Mouse (Mus musculus) C2C12 (cell line): ENCODE measurements around the gene Chkb. TPM values are rescaled to one million over a fixed set of nuclear protein-coding genes. Genes with fewer than 3 reads are reported as not detected.

Source experiments
- H3K27me3 ChIP-seq: one replicate; pipeline ENCODE4 v1.6.1; 2011; ENCODE audit not compliant: control insufficient read depth, insufficient read depth, insufficient read length
- H3K36me3 ChIP-seq: one replicate; pipeline ENCODE4 v1.6.1; 2011; ENCODE audit not compliant: control insufficient read depth, insufficient read depth
- H3K4me3 ChIP-seq: one replicate; pipeline ENCODE4 v1.5.1; 2011; ENCODE audit warnings: mild to moderate bottlenecking, control low read depth; ENCODE audit not compliant: poor library complexity, insufficient read depth, severe bottlenecking
- H3K79me2 ChIP-seq: one replicate; pipeline ENCODE4 v1.6.1; 2011; ENCODE audit not compliant: control insufficient read depth, insufficient read depth
- H3K79me3 ChIP-seq: one replicate; pipeline ENCODE4 v1.6.1; 2011; ENCODE audit warnings: low read depth, control low read depth
- H3ac ChIP-seq: one replicate; pipeline ENCODE3; 2011; ENCODE audit warnings: low read depth; ENCODE audit not compliant: control insufficient read depth, insufficient read length
- CEBPB ChIP-seq: IDR thresholded peaks from one replicate; pipeline ENCODE4 v1.6.1; 2011; ENCODE audit warnings: low read depth, mild to moderate bottlenecking, control low read depth, moderate library complexity
- CTCF ChIP-seq: IDR thresholded peaks from one replicate; pipeline ENCODE4 v1.5.1; 2011; ENCODE audit not compliant: control insufficient read depth, insufficient read depth, insufficient read length
- FOSL1 ChIP-seq: IDR thresholded peaks from one replicate; pipeline ENCODE4 v1.8.0; 2011; ENCODE audit warnings: mild to moderate bottlenecking, low read length; ENCODE audit not compliant: poor library complexity, insufficient read depth, severe bottlenecking
- MAX ChIP-seq: IDR thresholded peaks from one replicate; pipeline ENCODE4 v1.6.1; 2011; ENCODE audit warnings: mild to moderate bottlenecking, control low read depth
- MYOD1 ChIP-seq: IDR thresholded peaks from one replicate; pipeline ENCODE4 v1.6.1; 2011; ENCODE audit warnings: low read depth; ENCODE audit not compliant: control insufficient read depth, insufficient read length
- MYOG ChIP-seq: IDR thresholded peaks from one replicate; pipeline ENCODE4 v1.6.1; 2011; ENCODE audit not compliant: control insufficient read depth, insufficient read length; ENCODE audit errors: extremely low read depth
- USF1 ChIP-seq: IDR thresholded peaks from one replicate; pipeline ENCODE4 v1.6.1; 2011; ENCODE audit warnings: low read depth, mild to moderate bottlenecking, control low read depth, moderate library complexity
- polyA plus RNA-seq: library from polyadenylated mRNA; unstranded; fragments of >200 nt; fragmentation: generic; extraction: Trizol; gene quantifications from one replicate; pipeline ENCODE4 v1.2.1, GENCODE M21; 2012; ENCODE audit warnings: missing spikeins

The Chkb gene
- polyA plus RNA-seq, 1 experiment: 47.1 TPM

DNA sequence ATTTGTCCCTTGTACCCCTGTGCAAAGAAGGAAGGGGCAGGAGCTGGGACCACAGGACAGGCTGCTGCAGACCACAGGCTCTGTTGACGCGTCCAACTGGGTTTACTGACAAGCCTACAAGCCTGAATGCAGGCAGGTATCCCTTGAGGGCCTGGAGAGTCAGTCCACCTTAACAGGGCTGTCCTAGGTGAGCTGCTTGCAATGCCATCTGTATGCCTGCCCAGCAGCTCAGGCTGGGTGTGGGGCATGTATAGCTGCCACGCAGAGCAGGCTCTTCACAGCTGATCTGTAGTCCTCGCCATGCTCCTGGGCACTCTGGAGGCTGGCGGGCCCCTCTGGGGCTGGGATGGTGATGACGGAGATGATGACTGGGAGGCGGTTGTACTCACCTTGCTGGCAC, 45.1 kb downstream of the Chkb start, which contains the start of gene Klhdc7b:
Gene Klhdc7b (plus strand): TSS at position 301 of the 400 bp plus-strand sequence.
- TF ChIP-seq CTCF (no peak), USF1 (no peak), FOSL1 (no peak), MAX (no peak), MYOD1 (no peak), MYOG (no peak)
- Histone ChIP-seq H3ac (no peak within 1 kb of the TSS), H3K27me3 (peaks cover 73% of the 10 kb centered on the region), H3K79me2 (no peaks in the 10 kb centered on the region), H3K4me3 (no peak within 1 kb of the TSS), H3K79me3 (no peaks in the 10 kb centered on the region), H3K36me3 (no peaks in the 10 kb centered on the region)

DNA sequence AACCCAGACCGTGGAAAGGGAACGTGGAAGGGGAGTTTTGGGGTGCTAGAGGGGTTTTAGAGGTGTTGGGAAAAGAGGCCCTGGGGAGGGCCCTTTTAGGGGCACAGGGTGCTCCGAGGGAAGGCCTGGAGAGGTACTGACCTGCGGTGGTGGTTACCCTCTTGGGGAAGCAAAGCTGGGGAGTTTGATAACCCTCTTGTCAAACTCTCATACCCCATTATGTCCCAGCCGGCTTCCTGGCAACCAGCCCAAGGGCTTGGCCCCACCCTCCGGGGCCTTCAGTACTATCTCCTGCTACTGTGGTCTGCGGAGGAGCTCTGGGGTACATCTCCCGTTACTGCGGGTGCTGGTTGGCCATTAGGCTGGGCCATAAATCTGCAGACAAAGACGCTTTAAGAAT, 50.3 kb downstream of the Chkb start:
- Histone ChIP-seq H3K4me3 (no peak overlapping the region), H3K27me3 (peaks cover 54% of the 10 kb centered on the region), H3ac (no peak overlapping the region), H3K36me3 (no peaks in the 10 kb centered on the region), H3K79me2 (no peaks in the 10 kb centered on the region), H3K79me3 (no peaks in the 10 kb centered on the region)
- TF ChIP-seq FOSL1 (no peak), MAX (no peak), CTCF (no peak), CEBPB (no peak)

DNA sequence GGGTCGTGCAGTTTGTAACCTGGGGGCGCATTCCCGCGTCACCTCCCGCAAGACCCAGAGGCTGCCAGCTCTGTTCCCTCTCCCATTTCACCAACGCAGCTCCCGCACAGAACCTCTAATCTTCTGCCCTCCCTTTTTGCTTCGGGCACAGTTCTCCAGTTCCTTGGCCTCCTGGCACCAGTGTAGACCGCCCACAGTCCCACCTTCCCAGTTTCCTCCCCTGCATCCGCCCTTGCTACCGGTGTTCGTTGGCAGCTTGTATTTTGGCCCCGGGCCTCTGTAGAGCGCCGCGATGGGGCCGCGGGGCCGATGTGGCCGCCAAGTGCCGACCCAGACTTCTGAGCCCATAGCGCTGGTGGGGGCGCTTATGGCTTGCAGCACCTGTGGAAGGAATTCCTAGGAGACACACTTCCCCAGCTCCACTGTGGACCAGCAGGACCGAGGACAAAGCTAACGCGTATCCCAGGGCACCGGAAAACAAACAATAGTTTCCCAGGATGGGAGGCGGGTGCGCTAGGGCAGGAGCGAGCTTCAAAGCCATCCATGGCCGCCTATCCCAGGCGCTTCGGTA, 50.8 kb downstream of the Chkb start, which contains the start of gene Odf3b:
Gene Odf3b (minus strand): TSS at position 452 of the 571 bp plus-strand sequence.
- H3K79me3 ChIP-seq: no peaks in the 10 kb centered on the region
- TF ChIP-seq CEBPB: no peak
- TF ChIP-seq USF1: no peak
- no peaks in the 10 kb centered on the region for H3K79me2 ChIP-seq
- peaks cover 49% of the 10 kb centered on the region for H3K27me3 ChIP-seq
- H3ac ChIP-seq: no peak within 1 kb of the TSS
- no peaks in the 10 kb centered on the region for H3K36me3 ChIP-seq
- H3K4me3 ChIP-seq: no peak within 1 kb of the TSS

DNA sequence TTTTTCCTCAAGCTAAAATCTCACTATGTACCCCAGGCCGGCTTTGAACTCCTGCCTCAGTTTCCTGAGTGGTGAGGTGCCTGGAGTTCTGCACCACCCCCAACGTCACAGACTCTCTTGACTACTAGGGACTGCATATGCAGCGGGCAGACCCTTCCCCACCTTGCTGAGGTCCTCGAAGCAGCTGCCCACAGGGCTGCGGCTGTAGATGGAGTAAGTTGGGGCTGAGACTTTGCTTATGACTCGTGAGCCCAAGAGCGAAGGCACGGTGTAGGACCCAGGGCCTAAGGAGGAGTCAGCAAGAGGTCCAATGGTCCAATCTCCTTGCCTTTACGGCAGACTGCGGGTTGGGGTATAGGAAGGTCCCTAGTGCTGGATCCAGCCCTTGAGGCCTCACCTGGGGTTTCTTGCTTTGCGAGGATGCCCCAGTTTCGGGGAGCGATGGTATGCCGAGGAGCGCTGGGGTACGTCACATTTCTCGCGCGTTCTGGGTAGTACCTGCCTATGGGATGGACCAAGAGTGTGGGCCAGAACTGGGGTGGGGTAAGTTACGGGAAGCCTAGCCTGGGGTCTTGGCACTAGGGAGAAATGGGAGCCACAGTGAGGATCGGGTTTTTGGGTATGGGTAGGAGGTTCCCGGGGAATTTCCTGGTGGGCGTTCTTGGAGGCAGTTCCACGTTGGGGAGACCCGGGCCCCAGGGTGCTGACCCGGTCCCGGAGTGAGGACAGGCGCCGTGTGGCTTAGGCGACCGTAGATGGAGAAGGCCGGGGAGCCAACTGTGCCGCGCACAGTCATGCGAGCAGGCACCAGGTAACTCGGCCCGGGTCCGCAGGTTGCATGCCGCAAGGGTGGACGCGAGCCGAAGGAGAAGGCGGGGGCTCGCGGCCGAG, 51.5 kb downstream of the Chkb start:
- Histone ChIP-seq H3K4me3 (no peak overlapping the region), H3ac (no peak overlapping the region), H3K36me3 (no peaks in the 10 kb centered on the region), H3K79me2 (peaks cover 2% of the 10 kb centered on the region), H3K79me3 (no peaks in the 10 kb centered on the region), H3K27me3 (peaks cover 45% of the 10 kb centered on the region)
- TF ChIP-seq MYOD1 (no peak), CTCF (no peak)

DNA sequence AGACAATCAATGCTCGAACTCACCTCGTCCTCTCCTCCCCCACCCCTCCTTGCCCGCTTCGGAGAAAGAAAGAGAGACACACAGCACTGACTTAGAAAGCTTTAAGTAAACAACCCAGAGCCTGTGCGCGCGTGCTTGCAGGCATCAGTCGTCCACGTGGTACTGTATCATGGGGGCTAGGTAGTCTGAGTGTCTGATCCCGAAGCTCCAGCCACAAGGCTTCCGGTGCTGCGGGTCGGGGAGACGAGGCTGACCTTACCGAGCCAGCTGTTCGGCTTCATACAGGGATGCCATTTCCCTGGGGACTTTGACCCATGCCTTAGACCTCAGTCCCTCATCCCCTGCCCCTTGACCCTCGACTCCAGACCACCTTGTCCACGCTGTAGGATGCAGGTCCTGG, 52.3 kb downstream of the Chkb start:
- Histone ChIP-seq H3K36me3 (peaks cover 5% of the 10 kb centered on the region), H3K27me3 (peaks cover 37% of the 10 kb centered on the region), H3K4me3 (no peak overlapping the region), H3K79me3 (peaks cover 5% of the 10 kb centered on the region), H3K79me2 (peaks cover 10% of the 10 kb centered on the region), H3ac (no peak overlapping the region)
- TF ChIP-seq USF1 (no peak), CEBPB (no peak), MAX (no peak), MYOD1 (no peak), CTCF (no peak)

DNA sequence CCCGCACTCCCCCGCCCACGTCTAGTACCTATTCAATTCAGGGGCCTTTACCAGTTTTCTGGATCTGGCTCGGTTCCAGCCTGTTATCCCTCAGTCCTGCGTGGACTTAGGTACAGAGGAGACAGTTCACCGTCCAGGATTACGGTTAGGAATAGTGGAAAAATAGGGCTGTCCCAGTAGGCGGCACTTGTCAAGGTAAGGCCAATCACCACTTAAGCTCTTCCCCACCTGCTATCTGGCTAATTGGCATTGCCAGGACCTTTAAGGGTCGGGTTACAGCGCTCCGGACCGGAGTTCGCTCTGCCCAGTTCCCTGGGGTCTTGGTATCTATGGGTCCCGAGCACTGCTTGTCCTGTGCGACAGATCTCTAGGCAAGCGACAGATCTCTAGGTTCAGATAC, 52.8 kb downstream of the Chkb start, which contains the start of gene Tymp:
Gene Tymp (minus strand): TSS at position 83 of the 400 bp plus-strand sequence.
- Histone ChIP-seq H3K79me2 (peaks cover 14% of the 10 kb centered on the region), H3K79me3 (peaks cover 8% of the 10 kb centered on the region), H3K27me3 (peaks cover 33% of the 10 kb centered on the region), H3ac (no peak within 1 kb of the TSS), H3K4me3 (no peak within 1 kb of the TSS), H3K36me3 (peaks cover 9% of the 10 kb centered on the region)
- TF ChIP-seq MYOD1 (no peak), CEBPB (no peak), CTCF (no peak), MAX (no peak), USF1 (no peak), MYOG (no peak), FOSL1 (no peak)

Other genes starting within 250 kb of the Chkb start
- 206 TPM for gene Plxnb2, start 249.1 kb downstream of the Chkb start, polyA plus RNA-seq
- gene Dennd6b, start 233.4 kb downstream of the Chkb start, polyA plus RNA-seq: 2.1 TPM
- gene Ppp6r2, start 218.4 kb downstream of the Chkb start, polyA plus RNA-seq: 18.4 TPM
- 143 TPM for gene Sbf1, start 114.6 kb downstream of the Chkb start, polyA plus RNA-seq
- gene Adm2, start 107.2 kb downstream of the Chkb start, polyA plus RNA-seq: 7.0 TPM
- gene Miox, start 95.5 kb downstream of the Chkb start, polyA plus RNA-seq: not detected
- gene Lmf2, start 74.2 kb downstream of the Chkb start, polyA plus RNA-seq: 95.9 TPM
- 185 TPM for gene Ncaph2, start 74.2 kb downstream of the Chkb start, polyA plus RNA-seq
- 47.6 TPM for gene Sco2, start 56.1 kb downstream of the Chkb start, polyA plus RNA-seq
- gene Tymp, start 52.9 kb downstream of the Chkb start, polyA plus RNA-seq: 3.4 TPM
- gene Odf3b, start 50.6 kb downstream of the Chkb start, polyA plus RNA-seq: not detected
- not detected for gene Klhdc7b, start 45.0 kb downstream of the Chkb start, polyA plus RNA-seq
- gene Syce3, start 19.4 kb downstream of the Chkb start, polyA plus RNA-seq: not detected
- 2.5 TPM for gene Cpt1b, start 4.0 kb downstream of the Chkb start, polyA plus RNA-seq
- gene C730034F03Rik, start 319 bp downstream of the Chkb start, polyA plus RNA-seq: 0.33 TPM
- 0.06 TPM for gene Gm44502, start 212 bp downstream of the Chkb start, polyA plus RNA-seq
- gene Mapk8ip2, start 24.0 kb upstream of the Chkb start, polyA plus RNA-seq: not detected
- gene Arsa, start 47.5 kb upstream of the Chkb start, polyA plus RNA-seq: 22.3 TPM
- gene Shank3, start 69.7 kb upstream of the Chkb start, polyA plus RNA-seq: 4.0 TPM
- not detected for gene Acr, start 138.4 kb upstream of the Chkb start, polyA plus RNA-seq
- 24.3 TPM for gene Rabl2, start 162.0 kb upstream of the Chkb start, polyA plus RNA-seq